Mouse (Mus musculus): ENCODE data around the gene Lrrk1.

- TF ChIP-seq CTCF (IDR thresholded peaks at IDR 0.05; ENCODE audit: low read depth, low read length) (no peak), POLR2AphosphoS5 (IDR thresholded peaks at IDR 0.05; ENCODE audit: insufficient replicate concordance, low read depth, low read length) (no peak), GATA1 (IDR thresholded peaks at IDR 0.05; ENCODE audit: borderline replicate concordance, low read length) (no peak), TAL1 (conservative IDR thresholded peaks at IDR 0.05; ENCODE audit: low read depth, low read length) (no peak), GATA2 (IDR thresholded peaks at IDR 0.05; ENCODE audit: borderline replicate concordance, low read depth, low read length) (no peak)
Measured at GRCm38 (mm10) chr7:66217011-66217410, 171.1 kb downstream of the Lrrk1 start.

All from G1E (cell line).